Mouse (Mus musculus) lung, embryonic 16.5 days (tissue): ENCODE results near the gene Cdnf. TPM values are rescaled to one million over a fixed set of nuclear protein-coding genes. Genes with fewer than 3 reads are reported as not detected.

Experiments
- ATAC-seq: fragments of 200-750 bp; cut with Nextera tagmentation; 2 replicates; pipeline ENCODE4 v1.8.0; 2017; ENCODE audit warnings: low read depth, mild to moderate bottlenecking, moderate library complexity
- H3K27ac ChIP-seq: fragments of 300-500 bp; sonication (generic); 2 replicates; pipeline ENCODE4 v1.5.1; 2014; ENCODE audit warnings: mild to moderate bottlenecking, control low read depth, low read length
- H3K27me3 ChIP-seq: fragments of 300-500 bp; sonication (generic); 2 replicates; pipeline ENCODE4 v1.6.1; 2014; ENCODE audit warnings: low read depth, low read length, mixed read lengths; ENCODE audit not compliant: control insufficient read depth, insufficient read depth
- H3K36me3 ChIP-seq: fragments of 300-500 bp; sonication (generic); 2 replicates; pipeline ENCODE4 v1.6.1; 2014; ENCODE audit warnings: low read length; ENCODE audit not compliant: control insufficient read depth, insufficient read depth
- H3K4me1 ChIP-seq: fragments of 300-500 bp; sonication (generic); replicated peaks from 2 replicates; pipeline ENCODE4 v1.6.1; 2014; ENCODE audit warnings: low read length, mixed read lengths; ENCODE audit not compliant: control insufficient read depth, insufficient read depth
- H3K4me2 ChIP-seq: fragments of 300-500 bp; sonication (generic); 2 replicates; pipeline ENCODE4 v1.6.1; 2014; ENCODE audit warnings: low read depth, low read length, control low read depth
- H3K4me3 ChIP-seq: fragments of 300-500 bp; sonication (generic); 2 replicates; pipeline ENCODE4 v1.5.1; 2014; ENCODE audit warnings: mild to moderate bottlenecking, low read length, control low read depth
- H3K9ac ChIP-seq: fragments of 300-500 bp; sonication (generic); 2 replicates; pipeline ENCODE4 v1.6.1; 2014; ENCODE audit warnings: low read length, control low read depth
- H3K9me3 ChIP-seq: fragments of 300-500 bp; sonication (generic); 2 replicates; pipeline ENCODE4 v1.6.1; 2016; ENCODE audit warnings: low read length; ENCODE audit not compliant: control insufficient read depth
- WGBS: fragments of 180-500 bp; shearing (Covaris S2); extraction: QIAGEN DNeasy Blood & Tissue Kit; methylation state at CpG from one replicate; pipeline ENCODE4 v1.1.7; 2014; 5-methylcytosine and 5-hydroxymethylcytosine counted together
- polyA plus RNA-seq: library from polyadenylated mRNA; unstranded; fragments of >200 nt; fragmentation: Nextera tagmentation; extraction: Ambion mirVana; gene quantifications from 2 replicates; pipeline ENCODE4 v1.2.1, GENCODE M21; 2015

The Cdnf gene
- polyA plus RNA-seq, 1 experiment from 2014 or later: 0.18 TPM

- no peaks in the 10 kb centered on the region for H3K27me3 ChIP-seq
- no peak overlapping the region for H3K27ac ChIP-seq
- H3K9ac ChIP-seq: no peak overlapping the region
- no peak for ATAC-seq
- WGBS: 92% methylated on average over 5 of the region's 5 CpGs
- H3K4me3 ChIP-seq: no peak overlapping the region
- peaks cover 30% of the 10 kb centered on the region for H3K36me3 ChIP-seq
- no peaks in the 10 kb centered on the region for H3K4me1 ChIP-seq
- H3K4me2 ChIP-seq: no peak overlapping the region
- no peaks in the 10 kb centered on the region for H3K9me3 ChIP-seq
These were observed 11.9 kb upstream of the Cdnf start for GRCm38 (mm10) chr2:3500886-3501285.

DNA sequence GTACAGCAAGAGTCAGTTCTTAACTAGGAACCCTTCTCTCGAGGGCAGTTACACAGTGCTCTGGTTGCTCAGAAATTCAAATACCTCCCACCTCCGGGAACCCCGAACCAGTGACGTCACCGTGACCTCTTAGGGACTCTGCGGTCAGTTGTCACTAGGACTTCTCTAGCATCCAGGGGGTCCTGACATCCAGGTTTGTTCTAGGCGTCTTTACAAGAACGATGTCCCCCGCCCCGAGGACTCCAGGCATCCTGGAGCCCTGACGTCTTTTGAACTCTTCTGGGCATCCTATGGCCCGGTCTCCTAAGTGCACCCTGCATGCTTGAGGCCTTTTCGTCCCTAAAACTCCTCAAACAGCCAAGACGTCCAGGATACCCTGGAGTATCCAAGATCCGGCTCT lies 754 bp upstream of the Cdnf start:
- H3K36me3 ChIP-seq: peaks cover 19% of the 10 kb centered on the region
- under 1% methylated on average over 15 of the region's 15 CpGs for WGBS
- no peaks in the 10 kb centered on the region for H3K9me3 ChIP-seq
- ATAC-seq: no peak; the same call in 1 of the 2 replicates
- H3K9ac ChIP-seq: peak overlapping the region; percentile 91
- H3K4me3 ChIP-seq: peak overlapping the region; percentile 89
- H3K27ac ChIP-seq: peak overlapping the region; percentile 73
- H3K4me1 ChIP-seq: peaks cover 13% of the 10 kb centered on the region
- H3K27me3 ChIP-seq: no peaks in the 10 kb centered on the region
- H3K4me2 ChIP-seq: peak overlapping the region; percentile 86

GRCm38 (mm10) chr2:3522558-3522957 lies 9.7 kb downstream of the Cdnf start:
- WGBS: 66% methylated on average over 4 of the region's 4 CpGs
- Histone ChIP-seq H3K9me3 (no peaks in the 10 kb centered on the region), H3K27ac (no peak overlapping the region), H3K36me3 (no peaks in the 10 kb centered on the region), H3K9ac (no peak overlapping the region), H3K4me2 (no peak overlapping the region), H3K4me3 (no peak overlapping the region), H3K27me3 (no peaks in the 10 kb centered on the region), H3K4me1 (no peaks in the 10 kb centered on the region)
- ATAC-seq: no peak

DNA sequence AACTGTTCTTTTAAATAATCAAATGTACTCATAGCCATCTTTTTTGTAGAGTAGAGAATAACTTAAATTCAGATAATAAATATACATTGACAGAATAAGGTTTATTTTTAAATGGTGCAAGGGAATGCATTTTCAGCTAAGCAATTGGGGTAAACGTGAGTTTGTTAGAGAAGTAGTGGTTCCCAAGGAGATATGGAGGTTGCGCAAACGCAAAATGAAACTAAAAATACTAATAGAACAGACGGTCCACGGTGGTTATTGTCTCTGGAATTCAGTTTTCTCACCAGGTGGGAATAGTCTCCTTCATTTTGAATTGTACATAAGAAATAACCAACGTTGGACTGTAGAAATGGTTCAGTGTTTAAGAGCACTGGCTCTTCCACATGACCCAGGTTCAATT lies 13.5 kb downstream of the Cdnf start:
- H3K27ac ChIP-seq: no peak overlapping the region
- H3K4me2 ChIP-seq: no peak overlapping the region
- H3K4me3 ChIP-seq: no peak overlapping the region
- no peak overlapping the region for H3K9ac ChIP-seq
- no peaks in the 10 kb centered on the region for H3K4me1 ChIP-seq
- H3K27me3 ChIP-seq: no peaks in the 10 kb centered on the region
- 74% methylated on average over 6 of the region's 6 CpGs for WGBS
- H3K36me3 ChIP-seq: no peaks in the 10 kb centered on the region
- H3K9me3 ChIP-seq: no peaks in the 10 kb centered on the region
- ATAC-seq: no peak

DNA sequence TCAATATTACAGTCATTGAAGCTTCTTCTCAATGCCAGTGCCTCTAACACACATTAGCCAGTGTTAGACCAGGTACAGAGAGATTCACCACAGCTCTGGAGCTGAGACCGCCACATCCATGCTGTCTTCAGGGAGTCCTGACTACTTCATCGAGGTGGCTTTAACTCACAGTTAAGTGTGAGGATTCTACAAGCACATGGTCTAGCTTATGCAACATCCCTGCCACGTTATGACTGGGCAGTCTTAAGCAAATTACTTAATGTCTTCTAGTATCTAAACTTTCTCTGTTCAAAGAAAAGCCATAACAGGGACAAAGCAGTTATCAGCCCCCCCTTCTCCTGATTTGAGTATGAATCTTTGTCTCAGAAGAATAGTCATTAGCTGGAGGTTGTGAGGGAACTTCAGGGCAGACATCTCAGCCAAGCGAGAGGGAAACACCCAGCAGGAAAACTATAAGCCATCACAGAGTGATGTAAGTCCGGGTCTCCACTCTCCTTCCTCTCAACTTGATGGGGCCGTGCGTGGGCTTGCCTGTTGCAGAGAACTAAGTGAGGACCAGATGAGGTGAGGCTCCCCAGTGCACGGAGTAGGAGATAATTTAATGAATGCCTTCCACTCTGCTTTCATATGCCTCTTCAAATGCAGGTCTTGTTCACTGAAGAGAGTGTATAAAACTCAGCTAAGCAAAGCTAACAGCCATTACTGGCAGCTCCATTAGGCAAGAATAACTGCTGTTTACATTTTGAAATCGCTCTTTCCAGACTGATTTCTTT lies 28.7 kb downstream of the Cdnf start:
- Histone ChIP-seq H3K9ac (no peak overlapping the region), H3K36me3 (no peaks in the 10 kb centered on the region), H3K27me3 (no peaks in the 10 kb centered on the region), H3K27ac (no peak overlapping the region), H3K4me3 (no peak overlapping the region), H3K4me1 (peaks cover 6% of the 10 kb centered on the region; the same call in 1 of the 2 replicates), H3K9me3 (no peaks in the 10 kb centered on the region), H3K4me2 (no peak overlapping the region)
- 44% methylated on average over 9 of the region's 9 CpGs for WGBS
- no peak for ATAC-seq

GRCm38 (mm10) chr2:3546055-3546454 lies 33.2 kb downstream of the Cdnf start:
- 53% methylated on average over 2 of the region's 2 CpGs for WGBS
- Histone ChIP-seq H3K4me2 (no peak overlapping the region), H3K9ac (no peak overlapping the region), H3K4me3 (no peak overlapping the region), H3K4me1 (peaks cover 6% of the 10 kb centered on the region; the same call in 1 of the 2 replicates), H3K36me3 (no peaks in the 10 kb centered on the region), H3K9me3 (no peaks in the 10 kb centered on the region), H3K27ac (no peak overlapping the region), H3K27me3 (no peaks in the 10 kb centered on the region)
- ATAC-seq: no peak

GRCm38 (mm10) chr2:3546588-3546987 lies 33.8 kb downstream of the Cdnf start:
- Histone ChIP-seq H3K4me2 (no peak overlapping the region), H3K27me3 (no peaks in the 10 kb centered on the region), H3K27ac (no peak overlapping the region), H3K4me1 (peaks cover 5% of the 10 kb centered on the region; the same call in 1 of the 2 replicates), H3K4me3 (no peak overlapping the region), H3K9me3 (no peaks in the 10 kb centered on the region), H3K9ac (no peak overlapping the region), H3K36me3 (no peaks in the 10 kb centered on the region)
- ATAC-seq: no peak
- 2% methylated on average over 4 of the region's 4 CpGs for WGBS

DNA sequence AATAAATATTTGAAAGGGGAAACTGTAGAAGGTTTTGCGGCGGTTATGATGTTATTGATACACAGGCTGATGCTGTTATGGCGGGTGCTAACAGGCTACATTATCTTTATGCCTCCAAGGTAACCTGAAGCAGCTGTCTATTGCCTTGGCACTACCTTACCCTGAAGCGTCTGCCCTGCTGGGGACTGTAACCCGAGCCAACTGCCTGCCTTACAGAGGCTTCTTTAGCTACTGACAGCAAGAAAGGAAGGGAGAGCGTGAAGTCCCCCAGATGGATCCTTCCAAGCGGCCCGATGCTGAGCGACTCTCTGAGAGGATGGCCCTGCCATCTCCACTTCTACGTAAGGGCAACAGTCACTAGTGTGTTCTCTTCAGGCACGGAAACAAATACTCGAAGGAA lies 57.4 kb downstream of the Cdnf start, which contains the start of gene Fam107b:
TSS of gene Fam107b (plus strand) at position 303 of the 400 bp plus-strand sequence.
- WGBS: 63% methylated on average over 12 of the region's 12 CpGs

DNA sequence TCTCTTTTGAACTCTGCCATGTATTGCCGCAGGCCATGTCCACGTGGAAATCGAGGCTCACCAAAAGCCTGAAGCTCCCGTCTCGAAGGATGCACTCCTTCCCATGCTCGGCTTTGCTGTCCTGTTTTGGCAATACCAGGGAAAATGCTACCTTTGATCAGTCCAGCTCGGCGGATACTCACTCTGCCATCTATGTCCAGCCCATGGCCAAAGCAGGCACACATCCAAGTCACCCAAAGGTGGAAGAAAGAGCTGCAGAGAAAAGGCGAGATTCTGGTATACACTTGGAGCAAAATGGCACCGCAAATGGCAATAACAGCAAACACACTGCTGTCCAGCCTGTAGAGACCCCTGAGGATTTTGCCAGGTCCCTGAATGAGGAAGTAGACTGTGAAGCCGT lies 57.8 kb downstream of the Cdnf start:
- H3K4me1 ChIP-seq: no peaks in the 10 kb centered on the region
- no peaks in the 10 kb centered on the region for H3K36me3 ChIP-seq
- H3K4me2 ChIP-seq: no peak overlapping the region
- H3K9ac ChIP-seq: no peak overlapping the region
- no peak overlapping the region for H3K27ac ChIP-seq
- 77% methylated on average over 11 of the region's 11 CpGs for WGBS
- ATAC-seq: no peak
- no peaks in the 10 kb centered on the region for H3K27me3 ChIP-seq
- H3K9me3 ChIP-seq: no peaks in the 10 kb centered on the region
- no peak overlapping the region for H3K4me3 ChIP-seq

More for the DNA sequence above, 57.4 kb downstream of the Cdnf start, which contains the start of gene Fam107b:
- no peak for ATAC-seq
- no peaks in the 10 kb centered on the region for H3K27me3 ChIP-seq
- no peaks in the 10 kb centered on the region for H3K36me3 ChIP-seq
- H3K27ac ChIP-seq: no peak within 1 kb of the TSS
- no peak within 1 kb of the TSS for H3K4me3 ChIP-seq
- H3K4me2 ChIP-seq: no peak within 1 kb of the TSS
- no peaks in the 10 kb centered on the region for H3K9me3 ChIP-seq
- H3K4me1 ChIP-seq: no peaks in the 10 kb centered on the region
- no peak within 1 kb of the TSS for H3K9ac ChIP-seq
